Mouse (Mus musculus) bone marrow macrophage, adult 2 months (primary cell): Measurements from ENCODE around the gene Pisd.

ENCODE experiments used
- CTCF ChIP-seq: IDR thresholded peaks from 2 replicates; pipeline ENCODE4 v1.5.1; 2012; ENCODE audit warnings: low read depth, mild to moderate bottlenecking, low read length, moderate library complexity
- POLR2A ChIP-seq: IDR thresholded peaks from 2 replicates; pipeline ENCODE4 v1.6.1; 2012; ENCODE audit warnings: mild to moderate bottlenecking, low read depth, low read length, borderline replicate concordance

- TF ChIP-seq POLR2A (no peak), CTCF (no peak)
These were observed 49.1 kb upstream of the Pisd start for GRCm38 (mm10) chr5:32834497-32834896.
